Mouse (Mus musculus): ENCODE measurements around the gene Baiap2l1.

Gene Baiap2l1

GRCm38 (mm10) chr5:144284599-144284998 is 73.3 kb downstream of the Baiap2l1 start:
- DNase-seq (ENCODE audit: low read depth): no peak

- no peak for DNase-seq (ENCODE audit: low read depth)
Observed at GRCm38 (mm10) chr5:144283551-144284031, 74.3 kb downstream of the Baiap2l1 start.

- no peak for DNase-seq (ENCODE audit: low read depth)
Observed at GRCm38 (mm10) chr5:144282470-144283260, 75.2 kb downstream of the Baiap2l1 start.

GRCm38 (mm10) chr5:144279926-144280325 is 78.0 kb downstream of the Baiap2l1 start:
- DNase-seq (ENCODE audit: low read depth): no peak

GRCm38 (mm10) chr5:144279081-144279541 is 78.8 kb downstream of the Baiap2l1 start:
- no peak for DNase-seq (ENCODE audit: low read depth)

- no peak for DNase-seq (ENCODE audit: low read depth)
Observed at GRCm38 (mm10) chr5:144278374-144278960, 79.4 kb downstream of the Baiap2l1 start.

GRCm38 (mm10) chr5:144276898-144277630 is 80.8 kb downstream of the Baiap2l1 start:
- no peak for DNase-seq (ENCODE audit: low read depth)

GRCm38 (mm10) chr5:144274904-144275303 is 83.0 kb downstream of the Baiap2l1 start:
- DNase-seq (ENCODE audit: low read depth): no peak

GRCm38 (mm10) chr5:144271772-144272171 is 86.1 kb downstream of the Baiap2l1 start:
- no peak for DNase-seq (ENCODE audit: low read depth)

GRCm38 (mm10) chr5:144271118-144271517 is 86.8 kb downstream of the Baiap2l1 start:
- DNase-seq (ENCODE audit: low read depth): no peak

- peak; percentile 24 for DNase-seq (ENCODE audit: low read depth)
Observed at GRCm38 (mm10) chr5:144270420-144270819, 87.5 kb downstream of the Baiap2l1 start.

GRCm38 (mm10) chr5:144269926-144270325 is 88.0 kb downstream of the Baiap2l1 start:
- DNase-seq (ENCODE audit: low read depth): no peak

GRCm38 (mm10) chr5:144267535-144268241 is 90.2 kb downstream of the Baiap2l1 start:
- DNase-seq (ENCODE audit: low read depth): peak; percentile 19

- no peak for DNase-seq (ENCODE audit: low read depth)
Observed at GRCm38 (mm10) chr5:144263496-144263895, 94.4 kb downstream of the Baiap2l1 start.

GRCm38 (mm10) chr5:144263082-144263481 is 94.8 kb downstream of the Baiap2l1 start:
- no peak for DNase-seq (ENCODE audit: low read depth)

GRCm38 (mm10) chr5:144261829-144262228 is 96.1 kb downstream of the Baiap2l1 start:
- no peak for DNase-seq (ENCODE audit: low read depth)

- DNase-seq (ENCODE audit: low read depth): no peak
Observed at GRCm38 (mm10) chr5:144261309-144261708, 96.6 kb downstream of the Baiap2l1 start.

GRCm38 (mm10) chr5:144260464-144260863 is 97.4 kb downstream of the Baiap2l1 start:
- DNase-seq (ENCODE audit: low read depth): no peak

GRCm38 (mm10) chr5:144259228-144259627 is 98.7 kb downstream of the Baiap2l1 start:
- no peak for DNase-seq (ENCODE audit: low read depth)

GRCm38 (mm10) chr5:144258687-144259086 is 99.2 kb downstream of the Baiap2l1 start:
- DNase-seq (ENCODE audit: low read depth): no peak

GRCm38 (mm10) chr5:144258131-144258611 is 99.7 kb downstream of the Baiap2l1 start:
- no peak for DNase-seq (ENCODE audit: low read depth)

Measured in c-Kit-positive CD71-positive TER-119-negative erythroid progenitor cells, embryonic 14.5 days (primary cell).